Mouse (Mus musculus): ENCODE data around the gene Cacna2d3. TPM values are rescaled to one million over a fixed set of nuclear protein-coding genes. Genes with fewer than 3 reads are reported as not detected.

The Cacna2d3 gene
- total RNA-seq, 4 experiments from 2014 or later = 0.50 to 1.2 (median 0.91) TPM

DNA sequence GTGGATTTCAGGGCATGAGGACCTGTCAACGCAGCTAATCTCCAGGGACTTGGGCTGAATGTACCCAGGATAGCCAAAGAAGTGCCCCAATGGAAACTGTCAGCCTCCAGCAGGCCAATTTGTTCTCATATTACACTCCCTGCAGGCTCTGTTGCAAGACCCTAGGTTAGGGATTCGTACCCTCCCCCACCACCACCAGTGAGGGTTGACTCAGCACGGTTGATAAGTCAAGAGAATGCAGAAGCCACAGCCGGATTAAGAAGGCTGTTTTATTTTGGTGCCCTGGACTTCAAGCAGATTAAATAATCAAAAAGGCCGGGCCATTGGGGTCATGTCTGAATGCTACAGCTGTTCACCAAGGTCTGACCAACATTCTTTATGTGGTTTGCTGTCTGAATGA lies 703.8 kb downstream of the Cacna2d3 start, which contains the start of gene Lrtm1:
Gene Lrtm1 (plus strand): TSS at position 326 of the 400 bp plus-strand sequence.
- peak; percentile 71 for DNase-seq (ENCODE audit: low spot score)

DNA sequence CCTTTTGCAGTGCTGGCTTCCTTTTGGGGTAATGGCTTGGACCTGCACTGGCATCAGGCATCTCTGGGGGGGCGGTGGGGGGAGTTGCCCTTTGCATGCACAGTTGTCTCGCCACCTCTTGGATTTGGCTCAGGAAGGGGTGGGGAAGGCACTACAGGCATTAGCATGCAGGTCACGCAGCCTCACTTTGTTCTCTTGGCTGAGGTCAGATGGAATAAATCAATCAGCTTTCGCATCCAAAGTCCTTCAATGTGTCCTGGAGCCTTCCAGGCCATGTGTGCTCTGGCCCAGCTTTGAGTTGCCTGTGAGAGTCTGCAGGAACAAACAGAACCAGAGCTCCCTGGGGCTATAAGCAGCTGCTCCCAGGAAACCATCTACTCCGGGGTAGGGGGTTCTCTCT lies 705.8 kb downstream of the Cacna2d3 start:
- no peak for DNase-seq (ENCODE audit: low spot score)

DNA sequence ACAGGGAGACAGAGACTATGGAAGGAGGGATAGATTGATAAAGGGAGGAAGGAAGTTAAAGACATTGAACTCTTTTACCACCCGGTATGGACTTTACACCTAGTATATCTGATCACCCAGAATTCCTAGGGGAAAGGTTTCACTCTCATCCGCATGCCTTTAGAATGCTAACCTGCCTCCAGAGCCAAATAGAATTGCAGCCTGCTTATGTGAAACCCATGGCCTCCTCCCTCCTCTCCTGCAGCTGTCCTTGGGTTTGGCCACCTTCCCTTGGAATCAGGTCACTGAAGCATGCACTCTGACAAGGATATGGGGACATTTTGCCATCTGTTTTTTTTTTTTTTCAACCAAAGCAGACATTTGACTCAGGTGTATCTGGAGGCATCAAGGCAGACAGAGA lies 707.0 kb downstream of the Cacna2d3 start:
- DNase-seq (ENCODE audit: low spot score) = no peak

GRCm38 (mm10) chr14:29013161-29013560 lies 708.5 kb downstream of the Cacna2d3 start:
- DNase-seq (ENCODE audit: low spot score) = no peak

DNA sequence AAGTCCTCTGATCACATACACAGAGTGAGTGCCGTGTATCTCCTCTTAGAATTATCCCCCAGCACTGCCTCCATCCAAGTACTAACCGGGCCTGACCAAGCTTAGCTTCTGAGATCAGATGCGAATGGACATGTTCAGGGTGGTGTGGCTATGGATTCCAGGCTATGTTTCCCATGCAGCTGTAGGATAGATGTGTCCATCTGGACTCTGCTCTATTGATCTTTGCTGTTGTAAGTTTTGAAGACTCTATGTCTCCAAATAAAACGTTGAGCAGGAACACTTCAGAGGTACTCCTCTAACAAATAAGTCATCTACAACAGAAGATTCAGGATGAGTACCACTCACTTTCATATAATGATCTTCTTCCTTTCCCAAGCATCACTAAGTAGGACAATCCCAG lies 712.0 kb downstream of the Cacna2d3 start:
- DNase-seq (ENCODE audit: low spot score) = no peak

DNA sequence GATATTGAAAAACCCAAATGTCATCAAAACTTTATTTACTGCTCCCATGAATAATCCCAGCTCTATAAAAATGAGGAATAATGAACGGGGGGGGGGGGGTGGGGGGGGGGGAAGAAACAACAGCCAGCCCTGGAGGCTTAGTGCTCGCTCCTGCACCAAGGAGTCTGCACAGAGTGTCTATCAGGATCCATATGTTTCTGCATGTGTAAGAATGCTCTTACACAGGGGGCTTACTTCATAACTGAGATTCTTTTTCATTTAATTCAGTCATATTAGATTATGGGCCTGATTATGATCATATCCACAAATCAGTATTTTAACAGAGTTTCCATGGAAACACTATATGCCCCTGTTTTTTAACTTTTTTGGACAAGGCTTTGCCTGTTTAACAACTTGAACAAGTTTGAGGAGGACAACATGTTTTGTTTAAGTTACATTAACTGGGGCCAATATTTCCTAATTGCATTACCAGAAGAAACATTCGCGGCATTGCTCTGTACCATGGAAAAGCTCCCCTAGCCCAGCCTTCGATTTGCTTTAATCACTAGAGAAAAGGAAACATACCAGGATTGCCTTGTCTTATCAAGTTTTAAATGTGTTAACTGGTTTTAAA lies 716.3 kb downstream of the Cacna2d3 start:
- DNase-seq (ENCODE audit: low spot score) = no peak

- no peak for DNase-seq (ENCODE audit: low spot score)
Observed at GRCm38 (mm10) chr14:28996569-28996968, 725.1 kb downstream of the Cacna2d3 start.

- DNase-seq (ENCODE audit: low spot score) = no peak
Observed at GRCm38 (mm10) chr14:28988211-28988900, 733.3 kb downstream of the Cacna2d3 start.

GRCm38 (mm10) chr14:28984276-28984675 lies 737.4 kb downstream of the Cacna2d3 start:
- no peak for DNase-seq (ENCODE audit: low spot score)

DNA sequence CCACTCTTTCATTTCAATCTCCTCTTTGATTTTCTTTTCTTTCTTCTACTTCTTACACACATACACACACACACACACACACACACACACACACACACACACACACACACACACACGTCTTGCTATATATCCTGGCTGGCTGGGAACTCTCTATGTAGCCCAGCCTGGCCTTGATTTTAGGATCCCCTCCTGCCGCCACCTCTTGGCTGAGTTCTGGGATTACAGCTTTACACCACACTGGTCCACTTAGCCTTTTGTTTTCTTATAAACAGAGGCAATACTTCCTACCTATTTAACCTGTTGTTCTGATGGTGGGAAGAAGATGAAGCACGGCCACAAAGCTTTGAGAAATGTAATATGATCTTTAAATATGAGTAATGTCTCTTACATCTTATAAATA lies 741.2 kb downstream of the Cacna2d3 start:
- DNase-seq (ENCODE audit: low spot score) = no peak

DNA sequence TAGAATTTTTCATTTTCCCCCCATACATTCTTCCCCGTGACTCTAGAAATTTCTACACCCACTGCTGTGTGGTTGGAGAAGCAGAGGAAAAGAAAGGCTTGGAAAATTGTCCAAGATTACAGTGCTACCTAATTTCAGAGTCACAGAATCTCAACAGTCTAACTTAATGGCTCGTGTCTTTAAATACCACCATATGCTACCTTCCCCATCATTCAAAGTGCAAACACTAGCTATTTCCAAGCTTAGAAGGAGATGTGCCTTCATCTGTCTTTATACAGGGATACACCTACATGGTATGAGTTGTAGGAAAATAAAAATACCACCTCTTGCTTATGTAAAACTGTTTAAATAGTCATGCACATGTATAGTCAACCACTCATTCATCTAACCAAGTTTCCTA lies 742.4 kb downstream of the Cacna2d3 start:
- DNase-seq (ENCODE audit: low spot score) = no peak

- DNase-seq (ENCODE audit: low spot score) = no peak
Observed at GRCm38 (mm10) chr14:28972620-28973019, 749.0 kb downstream of the Cacna2d3 start.

- no peak for DNase-seq (ENCODE audit: low spot score)
Observed at GRCm38 (mm10) chr14:28969247-28969646, 752.4 kb downstream of the Cacna2d3 start.

- DNase-seq (ENCODE audit: low spot score) = no peak
Observed at GRCm38 (mm10) chr14:28966881-28967280, 754.8 kb downstream of the Cacna2d3 start.

DNA sequence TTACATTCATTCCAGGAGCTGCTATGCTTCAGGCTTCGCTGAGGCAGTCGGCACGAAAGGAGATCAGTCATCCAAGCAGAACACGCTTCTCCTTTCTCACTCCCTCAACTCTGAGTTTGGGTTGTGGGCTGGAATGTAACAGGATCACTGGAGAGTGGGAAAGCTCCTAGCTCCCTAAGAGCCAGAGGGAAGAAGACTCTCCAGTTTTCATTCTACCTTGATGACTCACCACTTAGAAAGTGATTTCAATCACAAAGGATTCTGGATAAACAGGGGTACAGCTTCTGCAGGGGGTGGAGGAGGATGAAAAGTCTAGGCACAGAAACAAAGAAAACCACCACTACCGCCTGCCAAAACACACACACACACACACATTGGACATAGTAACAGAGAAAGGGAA lies 760.3 kb downstream of the Cacna2d3 start:
- no peak for DNase-seq (ENCODE audit: low spot score)

GRCm38 (mm10) chr14:28959042-28959441 lies 762.6 kb downstream of the Cacna2d3 start:
- DNase-seq (ENCODE audit: low spot score) = no peak

DNA sequence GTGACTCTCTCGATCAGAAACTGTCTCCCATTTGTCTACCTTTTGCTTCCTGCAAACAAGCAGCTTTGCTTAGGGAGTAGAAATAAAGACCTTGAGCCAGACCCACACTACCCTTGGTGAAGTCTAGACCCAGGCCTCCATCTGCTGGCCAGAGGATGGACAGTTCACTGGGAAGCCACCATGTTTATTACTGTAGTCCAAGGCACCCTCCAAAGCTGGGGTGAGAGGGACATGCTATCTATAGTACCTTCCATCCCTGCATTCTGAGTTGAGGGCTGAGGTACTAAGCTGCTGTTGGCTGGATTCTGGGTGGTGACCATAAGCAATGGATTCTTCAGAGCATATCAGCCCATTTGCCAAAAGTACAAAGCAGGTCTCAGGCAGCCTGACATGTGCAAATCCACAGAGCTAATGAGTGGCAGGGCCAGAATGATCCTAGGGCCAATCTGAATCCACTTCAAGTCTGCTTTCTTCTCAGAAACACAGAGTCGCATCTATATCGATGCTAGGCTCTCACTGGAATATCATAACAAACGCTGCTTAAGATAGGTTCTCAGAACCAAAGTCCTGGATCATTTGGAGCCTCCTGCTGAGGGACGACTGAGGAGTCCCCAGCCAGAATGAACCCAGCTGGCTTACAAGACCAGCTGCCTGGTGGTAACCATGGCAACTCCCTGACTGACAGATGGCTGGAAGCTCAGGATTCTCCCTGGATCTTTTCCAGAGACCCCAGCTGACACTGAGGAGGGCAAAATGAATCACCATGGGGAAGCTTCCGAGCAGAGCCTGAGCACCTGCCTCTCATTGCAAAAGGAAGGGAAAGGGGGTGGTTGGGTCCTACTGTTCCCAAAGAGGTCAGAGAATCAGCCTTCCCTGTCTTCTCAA lies 763.3 kb downstream of the Cacna2d3 start:
- DNase-seq (ENCODE audit: low spot score) = no peak

DNA sequence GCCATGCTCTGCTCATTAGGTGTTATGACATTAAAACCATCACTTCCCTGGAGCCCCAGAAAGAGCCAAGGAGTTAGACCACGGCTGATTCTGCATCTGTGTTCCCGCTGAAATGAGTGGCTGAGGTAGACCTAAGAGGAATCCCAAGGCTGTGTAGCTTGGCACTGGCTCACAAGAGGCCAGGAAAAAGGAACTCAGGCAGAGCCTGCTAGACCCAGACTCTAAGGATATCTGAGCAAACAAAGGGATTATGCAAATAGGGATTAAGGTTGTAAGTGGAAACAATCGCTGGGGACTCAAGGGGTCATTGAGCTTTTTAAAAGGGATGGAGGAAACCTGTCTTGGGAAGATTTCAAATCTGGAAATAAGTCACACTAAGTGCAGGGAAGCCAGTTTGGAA lies 766.5 kb downstream of the Cacna2d3 start:
- no peak for DNase-seq (ENCODE audit: low spot score)

DNA sequence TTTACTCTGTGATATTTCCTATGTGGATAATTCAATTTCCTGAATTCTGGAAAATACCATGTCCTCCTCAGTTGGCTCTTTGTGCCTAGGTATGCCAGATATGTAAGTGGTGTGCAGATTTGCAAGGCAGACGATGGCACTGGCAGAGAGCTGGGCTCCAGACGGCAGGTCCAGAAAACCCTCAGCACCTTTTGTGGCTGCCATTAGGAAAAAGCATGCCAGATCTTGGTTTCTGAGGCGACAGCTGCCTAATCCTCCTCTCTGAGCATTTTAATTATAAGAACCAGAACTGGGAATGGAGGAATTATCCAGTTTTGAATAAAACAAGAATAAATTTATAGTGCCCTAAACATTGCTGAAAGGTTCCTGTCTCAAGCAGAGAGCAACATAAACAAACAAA lies 767.1 kb downstream of the Cacna2d3 start:
- no peak for DNase-seq (ENCODE audit: low spot score)

DNA sequence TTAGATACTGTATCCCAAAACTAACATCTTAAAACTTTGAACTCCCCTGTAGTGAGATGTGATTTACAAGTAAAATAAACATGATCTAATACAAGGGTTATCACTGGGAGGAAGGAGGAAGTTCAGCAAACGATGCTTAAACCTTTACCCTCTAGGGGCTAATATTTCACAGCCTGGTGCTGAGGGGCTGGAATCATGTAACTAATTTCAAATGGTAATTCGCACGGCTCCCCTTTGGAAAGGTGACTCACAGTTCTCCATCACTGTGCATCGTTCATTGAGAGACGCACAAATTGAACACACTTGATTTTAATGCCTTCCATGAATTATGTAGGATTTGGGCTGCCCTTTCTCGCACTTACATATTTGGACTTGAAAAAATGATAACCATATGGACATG lies 767.6 kb downstream of the Cacna2d3 start:
- no peak for DNase-seq (ENCODE audit: low spot score)

DNA sequence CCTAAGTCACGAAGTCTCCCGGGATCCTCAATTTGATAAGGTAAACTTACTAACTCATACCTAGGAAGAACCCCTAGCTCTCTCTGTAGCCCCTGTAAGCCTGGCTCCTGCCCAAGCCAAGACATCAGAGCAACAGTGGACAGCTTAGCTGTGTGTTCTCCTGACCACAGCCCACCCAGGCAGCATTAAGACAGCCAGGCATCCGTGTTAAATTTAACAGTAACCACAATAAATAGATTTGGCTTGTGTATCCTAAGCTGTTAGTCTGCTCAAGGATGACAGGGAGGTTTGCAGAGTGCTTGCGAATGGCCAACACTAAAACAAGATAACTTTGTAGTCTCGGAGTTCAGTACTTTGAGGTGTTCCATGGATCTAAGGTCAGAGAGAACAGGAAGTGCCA lies 768.3 kb downstream of the Cacna2d3 start:
- no peak for DNase-seq (ENCODE audit: low spot score)

DNA sequence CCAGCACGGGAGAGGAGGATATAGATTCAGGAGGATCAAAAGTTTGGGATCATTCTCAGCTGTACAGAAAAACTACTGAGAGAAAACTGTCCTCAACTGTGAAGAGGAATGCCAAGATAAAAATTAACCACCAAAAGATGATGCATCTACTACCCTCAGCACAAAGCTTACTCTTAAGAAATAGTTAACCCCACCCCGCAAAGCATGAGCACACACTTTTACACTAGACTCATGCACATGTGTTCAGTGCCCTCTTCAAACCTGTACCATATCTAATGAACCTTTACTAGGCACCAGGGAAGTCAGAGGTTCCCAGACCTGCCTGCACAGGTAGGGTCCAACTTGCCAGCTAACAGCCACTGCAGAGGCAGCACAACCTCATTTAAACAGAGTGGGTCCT lies 771.2 kb downstream of the Cacna2d3 start:
- no peak for DNase-seq (ENCODE audit: low spot score)

DNA sequence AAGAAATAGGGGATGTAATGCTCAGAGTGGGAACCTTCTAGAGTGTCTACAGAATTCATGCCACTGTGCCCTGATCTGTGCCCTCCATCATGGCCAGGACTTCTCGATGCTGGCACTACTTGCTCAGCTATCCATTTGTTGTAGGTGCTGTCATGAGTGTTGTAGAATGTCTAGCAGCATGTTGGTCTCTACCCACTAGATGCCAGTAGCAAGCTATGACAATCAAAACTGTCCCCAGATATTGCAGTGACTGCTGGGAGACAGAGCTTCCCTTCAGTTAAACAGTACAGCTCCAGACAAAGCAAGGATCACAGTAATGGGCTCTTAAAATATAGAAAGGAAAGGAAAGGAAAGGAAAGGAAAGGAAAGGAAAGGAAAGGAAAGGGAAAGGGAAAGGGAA lies 771.9 kb downstream of the Cacna2d3 start:
- peak; percentile 7 for DNase-seq (ENCODE audit: low spot score)

All from heart, adult 8-10 months (tissue).